Mouse (Mus musculus): ENCODE results near the gene Lmbrd2.
"Not testable (repeated sequence)": the region's sequence is repeated elsewhere in the genome, so short reads cannot be mapped to it uniquely, and the experiment has no call there.

GRCm38 (mm10) chr15:9213431-9213830, 73.1 kb downstream of the Lmbrd2 start:
- TF ChIP-seq POLR2A (IDR thresholded peaks at IDR 0.05; ENCODE audit: low read depth, low read length); CTCF (IDR thresholded peaks at IDR 0.05; ENCODE audit: borderline replicate concordance, insufficient read depth, low read length): not testable (repeated sequence)
